Mouse (Mus musculus): ENCODE data around the gene Pltp.
"Not testable (repeated sequence)": the region's sequence is repeated elsewhere in the genome, so short reads cannot be mapped to it uniquely, and the experiment has no call there.

The Pltp gene

GRCm38 (mm10) chr2:164855572-164855971, 1.9 kb downstream of the Pltp start:
- DNase-seq (ENCODE audit: low read depth, low spot score): not testable (repeated sequence)

GRCm38 (mm10) chr2:164850061-164850460, 7.5 kb downstream of the Pltp start:
- DNase-seq (ENCODE audit: low read depth, low spot score): peak; percentile 55

- no peak for DNase-seq (ENCODE audit: low read depth, low spot score)
These were observed 11.7 kb downstream of the Pltp start for GRCm38 (mm10) chr2:164845782-164846181.

DNA sequence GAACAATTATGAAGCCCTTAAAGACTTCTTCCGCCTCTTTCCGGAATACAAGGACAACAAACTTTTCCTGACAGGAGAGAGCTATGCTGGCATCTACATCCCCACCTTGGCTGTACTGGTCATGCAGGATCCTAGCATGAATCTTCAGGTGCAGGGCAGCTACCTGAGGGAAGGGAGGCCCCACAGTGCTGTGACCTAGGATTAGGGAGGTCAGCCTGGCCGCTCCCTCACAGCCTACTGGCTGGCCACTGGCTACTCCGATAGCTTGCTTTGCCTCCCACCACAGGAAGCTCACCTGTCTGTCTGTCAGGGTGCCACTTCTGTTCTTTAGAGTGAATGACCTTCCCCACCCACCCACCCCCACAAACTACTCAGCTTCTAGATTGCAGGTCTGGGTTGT, 22.3 kb downstream of the Pltp start:
- no peak for DNase-seq (ENCODE audit: low read depth, low spot score)

GRCm38 (mm10) chr2:164834531-164834930, 23.0 kb downstream of the Pltp start:
- no peak for DNase-seq (ENCODE audit: low read depth, low spot score)

DNA sequence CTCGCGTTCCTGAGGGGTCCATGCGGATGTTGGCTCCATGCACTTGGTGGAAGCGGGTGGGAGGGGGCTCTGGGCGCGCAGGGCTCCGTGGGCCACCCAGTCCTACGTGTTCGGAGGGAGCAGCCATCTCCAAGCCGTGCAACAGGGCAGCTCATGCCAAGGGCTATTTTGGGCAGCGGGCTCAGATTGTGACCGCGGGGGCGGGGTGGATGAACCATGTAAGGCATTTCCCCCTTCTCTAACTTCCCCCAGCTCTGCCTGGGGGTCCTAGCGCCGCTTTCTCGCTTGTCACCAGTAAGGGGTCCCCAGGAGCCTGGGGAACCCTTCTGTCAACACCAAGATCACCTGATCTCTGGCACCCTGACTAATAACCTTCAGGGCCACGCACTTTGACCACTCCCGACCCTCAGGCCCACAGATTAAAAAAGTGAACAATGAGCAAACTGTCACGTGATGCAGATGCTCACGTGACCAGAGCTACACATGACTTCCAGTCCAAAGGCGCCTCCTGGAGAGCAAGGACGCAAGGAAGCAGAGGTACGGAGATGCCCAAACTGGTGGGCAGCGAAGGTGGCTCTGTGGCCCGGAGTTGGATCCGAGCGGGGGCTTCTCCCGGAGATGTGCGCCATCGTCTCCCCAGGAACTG, 24.1 kb downstream of the Pltp start, which contains the start of gene Neurl2:
Gene Neurl2 (minus strand): TSS at position 143 of the 646 bp plus-strand sequence.
- DNase-seq (ENCODE audit: low read depth, low spot score): peak; percentile 91

DNA sequence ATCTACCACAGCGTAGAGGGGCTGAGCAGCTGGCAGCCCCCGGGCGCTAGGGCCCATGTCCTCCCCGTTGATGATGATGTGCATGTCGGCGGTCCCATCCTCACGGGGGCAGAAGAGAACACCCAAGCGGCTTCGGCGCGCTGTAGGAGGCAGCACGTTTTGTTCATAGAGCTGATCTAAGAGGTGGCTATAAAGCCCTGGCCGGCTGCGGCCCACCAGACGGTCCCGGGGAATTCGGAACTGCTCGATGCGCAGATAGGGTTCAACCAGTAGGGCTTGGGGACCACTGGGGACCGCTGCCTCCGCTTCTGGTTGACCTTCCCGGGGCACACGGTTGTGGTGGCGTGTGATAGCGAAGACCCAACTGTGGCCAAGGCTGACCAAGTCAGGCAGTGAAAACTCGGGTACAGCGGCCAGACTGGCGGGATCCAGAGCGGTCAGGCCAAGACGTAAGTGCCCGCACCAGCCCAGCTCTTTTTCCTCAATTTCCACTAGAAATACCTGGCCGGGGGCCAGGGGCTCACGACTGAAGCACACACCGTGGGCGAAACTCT, 24.7 kb downstream of the Pltp start, which contains the start of gene Ctsa:
Gene Ctsa (plus strand): TSS at position 126 of the 554 bp plus-strand sequence.
- peak; percentile 48 for DNase-seq (ENCODE audit: low read depth, low spot score)

DNA sequence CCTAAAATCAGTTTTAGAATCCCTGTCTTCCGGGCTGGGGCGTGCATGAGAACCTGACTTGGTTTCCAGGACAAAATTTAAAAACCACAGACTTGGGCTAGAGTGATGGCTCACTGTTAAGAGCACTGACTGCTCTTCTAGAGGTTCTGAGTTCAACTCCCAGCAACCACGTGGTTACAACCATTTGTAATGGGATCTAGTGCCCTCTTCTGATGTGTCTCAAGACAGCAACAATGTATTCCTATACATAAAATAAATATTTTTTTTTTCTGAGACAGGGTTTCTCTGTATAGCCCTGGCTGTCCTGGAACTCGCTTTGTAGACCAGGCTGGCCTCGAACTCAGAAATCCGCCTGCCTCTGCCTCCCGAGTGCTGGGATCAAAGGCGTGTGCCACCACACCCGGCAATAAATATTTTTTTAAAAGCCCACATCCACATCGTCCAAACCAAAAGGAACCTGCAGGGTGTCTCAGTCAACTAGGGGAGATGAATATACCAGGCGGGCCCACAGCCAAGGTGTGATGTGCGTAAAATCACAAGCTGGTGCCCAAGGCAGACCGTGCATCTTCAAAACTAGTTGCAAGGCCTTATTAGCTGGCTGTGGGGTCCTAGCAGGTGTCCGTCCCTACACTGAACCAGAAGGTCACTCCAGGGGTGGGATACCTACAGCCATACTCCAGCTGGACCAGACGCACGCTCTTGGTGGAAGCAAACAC, 25.3 kb downstream of the Pltp start:
- no peak for DNase-seq (ENCODE audit: low read depth, low spot score)

DNA sequence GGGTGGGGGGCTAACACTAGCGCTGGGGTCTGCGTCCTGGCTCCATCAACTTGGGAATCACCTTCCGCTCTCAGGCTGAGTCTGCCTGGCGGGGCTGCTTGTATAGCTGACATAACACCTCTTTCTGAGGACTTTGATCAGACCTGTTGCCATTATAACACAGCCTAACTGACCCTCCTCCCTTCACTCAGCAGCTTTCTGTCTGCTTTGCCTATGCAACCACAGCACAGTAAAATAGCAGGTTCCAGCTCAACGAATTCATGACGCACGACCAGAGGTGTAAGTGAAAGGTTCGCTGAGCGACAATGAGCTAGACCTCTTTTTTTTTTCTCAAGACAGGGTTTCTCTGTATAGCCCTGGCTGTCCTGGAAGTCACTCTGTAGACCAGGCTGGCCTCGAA, 26.5 kb downstream of the Pltp start:
- no peak for DNase-seq (ENCODE audit: low read depth, low spot score)

DNA sequence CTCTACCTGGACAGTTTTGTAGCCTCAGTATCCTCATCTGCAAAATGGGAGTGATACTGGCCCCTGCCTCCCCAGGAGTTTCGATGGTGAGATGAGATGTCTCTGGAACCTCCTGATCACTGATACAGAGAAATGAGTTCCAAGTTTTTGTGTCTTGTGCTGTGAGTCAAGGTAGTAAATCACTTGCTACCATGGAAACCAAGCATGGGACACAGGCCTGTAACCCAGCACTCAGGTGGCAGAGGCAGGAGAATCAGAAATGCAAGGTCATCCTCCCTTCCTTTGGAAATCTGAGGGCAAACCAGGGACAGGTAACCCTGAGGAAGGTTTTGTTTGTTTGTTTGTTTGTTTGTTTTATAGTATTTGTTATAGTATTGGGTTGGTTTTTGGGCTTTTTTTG, 28.4 kb downstream of the Pltp start:
- no peak for DNase-seq (ENCODE audit: low read depth, low spot score)

DNA sequence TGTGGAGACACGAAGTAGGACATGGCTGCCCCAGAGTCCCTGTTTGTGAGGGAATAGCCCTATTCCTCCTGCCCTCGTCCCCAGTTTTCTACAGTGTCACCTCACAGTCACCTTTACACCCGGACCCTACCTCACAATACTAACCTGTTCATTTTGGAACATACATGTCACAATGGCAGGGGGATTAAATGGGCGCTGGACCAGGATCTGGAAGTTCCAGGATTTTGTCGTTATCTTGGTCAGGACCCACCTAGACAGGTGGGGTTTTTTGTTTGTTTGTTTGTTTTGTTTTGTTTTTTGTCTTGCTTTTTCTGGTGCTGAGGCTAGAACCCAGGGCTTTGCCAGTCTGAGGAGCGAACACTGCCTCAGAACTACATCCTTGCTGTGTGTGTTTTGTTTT, 29.1 kb downstream of the Pltp start, which contains the start of gene Spata25:
Gene Spata25 (minus strand): TSS at position 101 of the 400 bp plus-strand sequence.
- no peak for DNase-seq (ENCODE audit: low read depth, low spot score)

GRCm38 (mm10) chr2:164827146-164827850, 30.2 kb downstream of the Pltp start:
- no peak for DNase-seq (ENCODE audit: low read depth, low spot score)

DNA sequence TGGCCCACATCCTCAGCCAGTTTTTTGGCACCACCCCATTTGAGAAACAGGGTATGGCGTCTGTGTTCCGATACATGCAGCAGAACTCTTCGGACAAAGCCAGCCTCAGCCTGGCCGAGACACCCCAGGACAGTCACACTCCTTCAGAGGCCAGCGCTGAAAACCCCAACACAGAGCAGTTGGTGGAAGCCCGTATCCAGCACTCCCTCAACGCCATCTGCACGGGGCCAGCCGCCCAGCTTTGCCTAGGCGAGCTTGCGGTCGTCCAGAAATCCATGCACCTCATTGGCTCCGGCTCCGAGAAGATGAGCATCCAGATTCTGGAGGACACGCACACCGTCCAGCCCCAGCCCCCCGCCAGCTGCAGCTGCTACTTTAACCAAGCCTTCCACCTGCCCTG, 32.0 kb downstream of the Pltp start:
- DNase-seq (ENCODE audit: low read depth, low spot score): no peak

DNA sequence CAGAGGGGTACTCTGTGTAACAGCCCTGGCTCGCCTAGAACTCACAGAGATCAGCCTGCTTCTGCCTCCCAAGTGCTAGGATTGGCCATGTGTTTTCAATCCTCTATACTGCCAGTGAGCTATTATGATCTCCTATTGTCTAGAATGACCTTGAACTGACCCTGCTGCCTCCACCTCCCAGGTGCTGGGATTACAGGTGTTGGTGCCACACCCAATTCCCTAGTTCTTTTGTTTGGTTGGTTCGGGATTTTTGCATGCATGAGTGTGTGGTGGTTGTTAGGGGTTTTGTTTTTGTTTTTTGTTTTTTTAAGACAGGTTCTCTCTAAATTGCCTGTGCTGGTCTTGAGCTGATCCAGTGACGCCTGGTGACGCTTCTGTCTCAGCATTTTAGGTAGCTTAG, 33.5 kb downstream of the Pltp start:
- DNase-seq (ENCODE audit: low read depth, low spot score): no peak

DNA sequence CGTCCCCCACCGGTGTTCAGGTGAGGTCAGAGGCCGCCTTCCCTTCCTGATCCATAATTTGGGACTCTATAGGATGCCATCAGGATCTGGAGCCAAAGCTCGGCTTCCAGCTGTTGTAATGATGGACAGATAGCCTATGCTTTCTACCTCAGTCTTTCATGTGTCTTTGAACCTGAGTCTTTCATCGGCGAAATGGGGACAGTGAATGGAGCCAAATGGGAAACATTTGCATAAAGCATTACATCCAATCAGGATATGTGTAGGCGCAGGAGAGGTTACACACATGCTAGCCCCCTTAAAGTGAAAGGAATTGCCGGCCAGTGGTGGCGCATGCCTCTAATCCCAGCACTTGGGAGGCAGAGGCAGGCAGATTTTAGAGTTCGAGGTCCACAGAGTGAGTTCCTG, 34.3 kb downstream of the Pltp start:
- peak; percentile 64 for DNase-seq (ENCODE audit: low read depth, low spot score)

- DNase-seq (ENCODE audit: low read depth, low spot score): peak; percentile 97
These were observed 34.8 kb downstream of the Pltp start, which contains the start of gene Zswim1 for GRCm38 (mm10) chr2:164822636-164823165. TSS of gene Zswim1 (plus strand) at chr2:164822686.

GRCm38 (mm10) chr2:164821060-164821459, 36.5 kb downstream of the Pltp start:
- no peak for DNase-seq (ENCODE audit: low read depth, low spot score)

DNA sequence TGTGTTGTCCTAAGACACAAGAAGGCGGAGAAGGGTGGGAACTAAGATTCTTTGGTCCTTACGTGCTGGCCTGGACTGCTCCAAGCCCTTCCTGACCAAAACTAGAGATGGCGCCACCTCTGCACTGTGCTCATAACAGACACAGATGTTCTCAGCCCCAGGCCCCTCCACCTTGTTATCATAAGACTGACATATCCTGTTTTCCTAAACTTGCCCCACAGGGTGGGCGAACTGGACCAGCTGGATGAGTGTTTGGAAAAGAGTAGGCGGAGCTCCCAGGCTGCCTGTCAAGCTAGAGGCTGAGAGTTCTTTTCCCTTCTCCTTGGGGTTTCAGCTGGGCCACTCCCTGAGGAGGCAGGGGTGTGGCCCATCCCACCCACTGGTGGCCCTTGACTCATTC, 39.8 kb downstream of the Pltp start:
- no peak for DNase-seq (ENCODE audit: low read depth, low spot score)

- DNase-seq (ENCODE audit: low read depth, low spot score): no peak
These were observed 40.3 kb downstream of the Pltp start for GRCm38 (mm10) chr2:164817206-164817605.

DNA sequence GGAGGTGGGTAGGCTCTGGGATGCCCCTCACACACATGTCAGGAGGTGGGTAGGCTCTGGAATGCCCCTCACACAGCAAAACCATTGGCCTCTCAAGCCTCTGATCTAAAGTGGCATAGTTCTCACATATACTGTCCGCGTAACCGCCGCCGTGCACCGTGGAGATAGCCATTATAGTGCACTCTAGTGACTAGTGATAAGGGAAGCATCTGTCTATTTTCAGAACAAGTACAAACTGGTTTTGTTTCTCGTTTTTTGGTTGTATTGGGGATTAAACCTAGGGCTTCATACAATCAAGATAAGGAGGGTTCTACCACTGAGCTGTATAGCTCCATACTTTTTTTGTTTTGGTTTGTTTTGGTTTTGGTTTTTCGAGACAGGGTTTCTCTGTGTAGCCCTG, 41.7 kb downstream of the Pltp start:
- DNase-seq (ENCODE audit: low read depth, low spot score): no peak

- no peak for DNase-seq (ENCODE audit: low read depth, low spot score)
These were observed 42.2 kb downstream of the Pltp start for GRCm38 (mm10) chr2:164815348-164815747.

GRCm38 (mm10) chr2:164813557-164813956, 44.0 kb downstream of the Pltp start:
- DNase-seq (ENCODE audit: low read depth, low spot score): no peak

All from telencephalon, adult 2 months (tissue).